Mouse (Mus musculus): ENCODE data around the gene Med6. TPM values are rescaled to one million over a fixed set of nuclear protein-coding genes. Genes with fewer than 3 reads are reported as not detected.
A peak's percentile ranks its signal among the peaks of the same experiment; 100 is the strongest.

Gene Med6
- 67.3 and 67.4 TPM in 2 replicates for polyA plus RNA-seq (2015; fragmentation: Nextera tagmentation; extraction: Ambion mirVana)

DNA sequence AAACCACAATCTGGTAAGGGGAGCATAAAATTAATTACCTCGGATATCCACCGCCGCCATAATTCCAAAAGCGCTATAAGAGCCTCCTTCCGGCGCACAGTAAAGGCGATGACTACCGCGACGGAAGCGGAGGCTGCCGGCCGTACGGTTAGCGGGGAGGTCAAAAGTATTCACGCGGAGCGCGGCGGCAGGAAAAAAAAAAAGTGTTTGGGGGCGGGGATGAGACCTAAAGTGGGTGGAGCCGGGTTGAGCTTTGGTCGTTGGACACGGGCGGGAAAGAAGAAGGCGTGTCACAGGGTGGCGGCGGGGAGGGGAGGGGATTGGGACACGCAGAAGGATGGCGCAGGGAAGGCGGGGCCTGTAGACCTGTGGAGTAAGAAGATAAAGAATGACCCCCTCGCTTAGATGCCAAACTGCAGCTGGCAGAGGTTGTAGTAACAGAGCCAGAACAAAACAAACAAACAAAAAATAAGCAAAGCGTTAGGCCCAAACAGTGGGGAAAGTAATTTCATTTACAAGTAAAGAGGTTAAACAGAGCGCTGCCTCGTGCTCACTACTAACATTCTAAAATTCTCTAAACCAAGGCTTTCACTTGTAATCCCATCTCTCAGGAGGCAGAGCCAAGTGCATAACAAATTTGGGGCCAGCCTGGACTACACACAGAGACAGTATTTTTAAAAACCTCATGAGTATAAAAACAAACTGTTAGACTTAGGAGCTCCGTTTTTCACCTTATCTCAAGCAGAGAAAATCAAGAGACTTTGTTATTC, at the start of gene Med6:
Gene Med6 (minus strand): TSS at position 107 of the 770 bp plus-strand sequence.
- Histone ChIP-seq H3K36me3 (ENCODE audit: poor library complexity, severe bottlenecking) (peaks cover 7% of the 10 kb centered on the region), H3K27me3 (0 out of 2 replicates have a peak, but pooled peaks cover 3% of the 10 kb centered on the region), H3K9ac (peak within 1 kb of the TSS; percentile 74), H3K27ac (no peak within 1 kb of the TSS; the same call in none of the 2 replicates), H3K4me2 (peak within 1 kb of the TSS; percentile 75), H3K4me1 (peaks cover 9% of the 10 kb centered on the region), H3K4me3 (peak within 1 kb of the TSS; percentile 82), H3K9me3 (replicated peaks) (no peaks in the 10 kb centered on the region)
- ATAC-seq = peak; percentile 98
- WGBS = 3% methylated on average over 36 of the region's 36 CpGs

DNA sequence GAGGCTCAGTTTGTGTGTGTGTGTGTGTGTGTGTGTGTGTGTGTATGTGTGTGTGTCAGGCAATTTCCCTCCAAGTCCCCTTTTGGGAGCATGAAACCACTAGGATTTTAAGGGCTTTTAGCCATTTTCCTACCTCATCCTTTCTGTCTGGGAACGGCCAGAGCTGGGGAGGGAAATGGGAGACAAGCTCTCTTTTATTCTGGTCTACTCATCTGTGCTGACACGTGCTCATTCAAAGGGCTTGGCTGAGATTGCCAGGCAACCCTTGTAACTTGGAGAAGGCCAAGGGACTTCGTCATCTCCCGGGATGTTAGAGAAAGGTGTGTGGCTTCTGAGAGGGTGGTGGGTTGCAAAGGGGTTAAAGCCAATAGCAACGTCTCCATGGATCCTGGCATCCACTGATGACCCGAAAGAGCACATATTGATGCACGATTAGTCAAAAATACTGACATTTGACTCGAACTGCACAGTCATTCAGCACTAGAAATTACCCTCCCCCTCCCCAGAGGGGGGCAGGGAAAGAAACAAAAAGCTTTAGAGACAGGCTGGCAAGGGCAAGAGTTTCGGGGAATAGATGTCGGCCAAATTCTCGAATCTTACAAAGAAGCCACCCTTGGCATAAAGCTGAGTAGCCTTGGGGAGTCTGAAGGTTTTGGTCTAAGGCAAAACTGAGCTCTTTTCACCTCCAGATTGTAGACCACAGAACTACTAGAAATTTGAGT, 47.7 kb upstream of the Med6 start:
- peaks cover 27% of the 10 kb centered on the region for H3K4me1 ChIP-seq
- peak; percentile 82 for ATAC-seq
- 13% methylated on average over 11 of the region's 11 CpGs for WGBS
- H3K9ac ChIP-seq = no peak overlapping the region
- H3K4me3 ChIP-seq = no peak overlapping the region
- H3K4me2 ChIP-seq = peak overlapping the region; percentile 29
- no peaks in the 10 kb centered on the region for H3K9me3 ChIP-seq (replicated peaks)
- peak overlapping the region; percentile 32; the same call in 1 of the 2 replicates for H3K27ac ChIP-seq
- no peaks in the 10 kb centered on the region for H3K27me3 ChIP-seq
- peaks cover 6% of the 10 kb centered on the region for H3K36me3 ChIP-seq (ENCODE audit: poor library complexity, severe bottlenecking)

- ATAC-seq = no peak
- H3K27ac ChIP-seq = no peak overlapping the region
- WGBS = 56% methylated on average over 5 of the region's 5 CpGs
Observed at GRCm38 (mm10) chr12:81640656-81641055, 45.8 kb upstream of the Med6 start.

DNA sequence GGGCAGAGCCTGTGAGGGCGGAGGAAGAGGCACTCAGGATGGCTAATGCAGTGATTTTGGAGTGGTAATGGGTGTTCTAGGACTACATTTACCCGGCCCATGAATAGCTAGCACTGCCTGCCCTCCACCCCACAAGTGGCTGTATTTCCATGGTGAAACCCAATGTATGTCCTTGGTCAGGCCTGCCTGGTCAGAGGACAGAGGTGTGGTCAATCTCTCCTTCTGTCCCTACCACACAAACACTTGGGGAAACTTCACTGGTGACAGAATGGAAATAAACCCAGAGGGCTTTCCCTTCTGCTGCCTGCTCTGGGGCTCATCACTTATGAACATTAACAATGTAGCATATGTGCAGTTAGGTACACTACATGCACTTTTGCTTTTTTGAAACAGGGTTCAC, 38.4 kb upstream of the Med6 start:
- no peak for ATAC-seq
- Histone ChIP-seq H3K27me3 (0 out of 2 replicates have a peak, but pooled peaks cover 2% of the 10 kb centered on the region), H3K9me3 (replicated peaks) (no peaks in the 10 kb centered on the region), H3K36me3 (ENCODE audit: poor library complexity, severe bottlenecking) (no peaks in the 10 kb centered on the region), H3K27ac (no peak overlapping the region), H3K9ac (no peak overlapping the region), H3K4me1 (peaks cover 22% of the 10 kb centered on the region), H3K4me2 (peak overlapping the region; percentile 71), H3K4me3 (peak overlapping the region; percentile 71; the same call in 1 of the 2 replicates)
- 83% methylated on average over 2 of the region's 2 CpGs for WGBS

More at GRCm38 (mm10) chr12:81640656-81641055, 45.8 kb upstream of the Med6 start:
- H3K9ac ChIP-seq = no peak overlapping the region
- peaks cover 27% of the 10 kb centered on the region for H3K4me1 ChIP-seq
- peaks cover 6% of the 10 kb centered on the region for H3K36me3 ChIP-seq (ENCODE audit: poor library complexity, severe bottlenecking)
- H3K4me2 ChIP-seq = no peak overlapping the region
- H3K9me3 ChIP-seq (replicated peaks) = no peaks in the 10 kb centered on the region
- H3K4me3 ChIP-seq = no peak overlapping the region
- no peaks in the 10 kb centered on the region for H3K27me3 ChIP-seq

- peak overlapping the region; percentile 71 for H3K4me3 ChIP-seq
- H3K9me3 ChIP-seq (replicated peaks) = no peaks in the 10 kb centered on the region
- H3K27me3 ChIP-seq = 0 out of 2 replicates have a peak, but pooled peaks cover 2% of the 10 kb centered on the region
- H3K4me2 ChIP-seq = peak overlapping the region; percentile 71
- peaks cover 22% of the 10 kb centered on the region for H3K4me1 ChIP-seq
- H3K9ac ChIP-seq = peak overlapping the region; percentile 92
- peak; percentile 52 for ATAC-seq
- H3K36me3 ChIP-seq (ENCODE audit: poor library complexity, severe bottlenecking) = no peaks in the 10 kb centered on the region
- 2% methylated on average over 31 of the region's 31 CpGs for WGBS
- H3K27ac ChIP-seq = peak overlapping the region; percentile 86
Observed at GRCm38 (mm10) chr12:81631661-81632401, 37.0 kb upstream of the Med6 start.

DNA sequence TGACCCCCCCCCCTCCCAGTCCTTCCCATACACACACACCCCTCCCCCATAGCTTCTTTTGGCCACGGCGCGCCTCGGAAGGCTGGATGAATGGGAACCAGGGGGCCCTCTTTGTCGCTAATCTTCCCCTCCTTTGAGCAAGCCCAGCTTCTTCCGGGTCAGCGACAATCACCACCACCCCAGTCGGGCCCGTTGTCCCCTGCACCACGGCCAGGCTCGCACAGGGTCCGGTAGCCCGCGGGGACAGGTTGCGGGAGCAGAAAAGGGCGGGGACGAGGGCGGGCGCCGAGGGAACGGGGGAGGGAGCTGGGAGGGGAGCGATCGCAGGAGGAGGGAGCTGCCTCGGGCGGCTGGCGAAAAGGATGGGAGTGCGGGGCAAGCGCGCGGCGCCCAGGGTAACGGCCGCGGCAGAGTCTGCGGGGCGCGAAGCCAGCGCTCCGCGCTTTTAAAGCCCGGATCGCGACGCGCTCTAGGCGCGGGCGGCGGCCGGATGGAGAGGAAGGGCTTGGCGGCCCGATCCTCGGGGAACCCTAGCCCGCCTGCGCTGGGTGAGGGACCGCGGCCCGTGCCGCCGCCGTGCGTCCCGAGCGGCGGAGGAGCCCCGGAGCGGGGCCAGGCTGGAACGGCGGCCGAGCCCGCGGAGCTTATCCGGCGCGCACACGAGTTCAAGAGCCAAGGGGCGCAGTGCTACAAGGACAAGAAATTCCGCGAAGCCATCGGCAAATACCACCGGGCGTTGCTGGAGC, 36.3 kb upstream of the Med6 start, which contains the start of gene Ttc9:
Gene Ttc9 (plus strand): TSS at position 335 of the 746 bp plus-strand sequence.
- no peaks in the 10 kb centered on the region for H3K36me3 ChIP-seq (ENCODE audit: poor library complexity, severe bottlenecking)
- peaks cover 22% of the 10 kb centered on the region for H3K4me1 ChIP-seq
- H3K4me3 ChIP-seq = peak within 1 kb of the TSS; percentile 71
- no peaks in the 10 kb centered on the region for H3K9me3 ChIP-seq (replicated peaks)
- peak; percentile 85 for ATAC-seq
- peak within 1 kb of the TSS; percentile 92 for H3K9ac ChIP-seq
- peak within 1 kb of the TSS; percentile 86 for H3K27ac ChIP-seq
- peak within 1 kb of the TSS; percentile 71 for H3K4me2 ChIP-seq
- H3K27me3 ChIP-seq = 0 out of 2 replicates have a peak, but pooled peaks cover 2% of the 10 kb centered on the region
- under 1% methylated on average over 67 of the region's 82 CpGs for WGBS

- peaks cover 22% of the 10 kb centered on the region for H3K4me1 ChIP-seq
- H3K27me3 ChIP-seq = 0 out of 2 replicates have a peak, but pooled peaks cover 2% of the 10 kb centered on the region
- H3K36me3 ChIP-seq (ENCODE audit: poor library complexity, severe bottlenecking) = no peaks in the 10 kb centered on the region
- peak overlapping the region; percentile 71 for H3K4me2 ChIP-seq
- peak overlapping the region; percentile 71 for H3K4me3 ChIP-seq
- WGBS = 1% methylated on average over 16 of the region's 16 CpGs
- peak overlapping the region; percentile 86 for H3K27ac ChIP-seq
- no peaks in the 10 kb centered on the region for H3K9me3 ChIP-seq (replicated peaks)
- H3K9ac ChIP-seq = peak overlapping the region; percentile 92
- ATAC-seq = peak; percentile 71
Observed at GRCm38 (mm10) chr12:81630520-81630914, 35.7 kb upstream of the Med6 start.

- no peak overlapping the region for H3K4me3 ChIP-seq
- no peak overlapping the region for H3K27ac ChIP-seq
- H3K36me3 ChIP-seq (ENCODE audit: poor library complexity, severe bottlenecking) = no peaks in the 10 kb centered on the region
- no peak overlapping the region for H3K4me2 ChIP-seq
- no peak for ATAC-seq
- 0 out of 2 replicates have a peak, but pooled peaks cover 2% of the 10 kb centered on the region for H3K27me3 ChIP-seq
- WGBS = 88% methylated on average over 4 of the region's 4 CpGs
- H3K9ac ChIP-seq = no peak overlapping the region
- no peaks in the 10 kb centered on the region for H3K9me3 ChIP-seq (replicated peaks)
- H3K4me1 ChIP-seq = peaks cover 16% of the 10 kb centered on the region
Observed at GRCm38 (mm10) chr12:81628091-81628490, 33.3 kb upstream of the Med6 start.

DNA sequence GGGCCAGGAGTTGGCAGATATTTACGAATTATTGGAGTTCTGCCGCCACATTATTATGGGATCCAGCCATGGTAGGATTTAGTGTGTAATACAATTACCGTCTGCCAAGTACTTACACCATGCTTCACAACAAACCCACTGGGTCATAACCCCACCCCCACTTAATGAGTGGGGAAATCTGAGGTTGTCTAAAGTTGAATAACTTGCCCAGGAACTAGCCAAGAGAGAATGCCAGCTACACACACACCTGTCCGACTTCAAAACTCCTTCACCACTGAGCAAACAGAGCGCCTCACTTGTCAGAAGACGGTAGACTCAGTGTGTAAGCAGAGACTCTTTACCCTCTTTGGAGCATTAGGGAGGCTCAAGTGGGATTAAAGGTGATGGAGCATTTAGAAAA, 32.6 kb upstream of the Med6 start:
- Histone ChIP-seq H3K36me3 (ENCODE audit: poor library complexity, severe bottlenecking) (no peaks in the 10 kb centered on the region), H3K27me3 (0 out of 2 replicates have a peak, but pooled peaks cover 2% of the 10 kb centered on the region), H3K27ac (no peak overlapping the region), H3K4me1 (peaks cover 10% of the 10 kb centered on the region), H3K9ac (no peak overlapping the region), H3K4me3 (no peak overlapping the region), H3K4me2 (no peak overlapping the region), H3K9me3 (replicated peaks) (no peaks in the 10 kb centered on the region)
- 86% methylated on average over 6 of the region's 6 CpGs for WGBS
- ATAC-seq = no peak

DNA sequence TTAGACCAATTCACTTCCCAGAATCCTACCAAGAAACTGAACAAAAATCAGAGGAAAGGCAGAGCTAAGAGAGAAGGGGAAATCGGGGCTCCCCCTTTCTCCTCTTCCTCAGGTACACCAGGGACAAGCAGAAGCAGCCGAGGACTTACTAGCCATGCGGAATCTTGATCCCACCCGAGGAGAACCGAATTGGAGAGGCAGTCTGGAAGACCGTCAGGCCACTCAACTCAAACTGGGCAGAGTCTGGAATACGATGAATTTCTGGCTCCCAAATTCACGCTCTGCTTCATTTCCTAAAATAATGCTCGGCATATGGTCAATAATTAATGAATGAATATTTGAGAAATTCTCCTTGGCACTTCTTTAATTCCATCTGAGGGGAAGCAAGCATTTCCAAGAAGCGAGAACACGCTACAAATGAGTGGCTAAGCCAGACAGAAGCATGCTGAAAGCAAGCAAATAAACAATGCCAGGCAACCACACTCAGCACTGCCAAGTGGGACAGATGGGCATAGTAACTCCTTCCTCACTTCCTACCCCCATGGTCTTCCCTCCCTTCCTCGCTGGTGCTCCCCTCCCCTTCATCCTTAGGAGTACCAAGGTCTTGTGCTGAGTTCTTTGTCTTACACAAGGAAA, 31.5 kb upstream of the Med6 start:
- 0 out of 2 replicates have a peak, but pooled peaks cover 4% of the 10 kb centered on the region for H3K4me1 ChIP-seq
- H3K9ac ChIP-seq = no peak overlapping the region
- WGBS = 73% methylated on average over 12 of the region's 12 CpGs
- ATAC-seq = peak; percentile 30; the same call in 1 of the 2 replicates
- H3K9me3 ChIP-seq (replicated peaks) = no peaks in the 10 kb centered on the region
- H3K4me3 ChIP-seq = no peak overlapping the region
- H3K36me3 ChIP-seq (ENCODE audit: poor library complexity, severe bottlenecking) = no peaks in the 10 kb centered on the region
- H3K4me2 ChIP-seq = no peak overlapping the region
- H3K27me3 ChIP-seq = 0 out of 2 replicates have a peak, but pooled peaks cover 2% of the 10 kb centered on the region
- no peak overlapping the region for H3K27ac ChIP-seq

Data from forebrain, embryonic 13.5 days (tissue).